14 mouse cellular contexts compared by ENCODE assay signal in genomic region chr7:67055510-67055909, GRCm38 (mm10).
DNase-seq lines count a peak whose midpoint lies in the region; ATAC-seq and TF ChIP-seq lines count a peak whose summit lies in the region.
"Had no signal": no experiment of that assay in that cellular context is flagged by ENCODE, and none has a peak within 500 bp of the region (broad histone marks: within the 10 kb centered on the region; RNA-seq: fewer than 3 reads in every experiment).

No protein-coding gene starts in this region.

- peak; percentile 81 for TF ChIP-seq EP300 in heart, postnatal 0 days (IDR thresholded peaks at IDR 0.05; ENCODE audit: low read depth)

- no peak overlapping the region for H3K9ac ChIP-seq in heart, postnatal 0 days (replicated peaks; ENCODE audit: low read depth, low read length)
- H3K9ac ChIP-seq: forebrain, postnatal 0 days; neural tube, embryonic 15.5 days; stomach, embryonic 15.5 days had no signal

- no peaks in the 10 kb centered on the region for H3K36me3 ChIP-seq in heart, postnatal 0 days (replicated peaks; ENCODE audit: control insufficient read depth, insufficient read depth, low read length)
- H3K36me3 ChIP-seq in limb, embryonic 10.5 days = no peaks in the 10 kb centered on the region
- H3K36me3 ChIP-seq: neural tube, embryonic 15.5 days; stomach, embryonic 15.5 days had no signal

- peak; percentile 91 for ATAC-seq in heart, postnatal 0 days (ENCODE audit: insufficient read depth, low read depth)
- ATAC-seq: forebrain, postnatal 0 days; midbrain, embryonic 16.5 days had no signal

- intact Hi-C loops in heart, postnatal 25 days (cut with DNase I) = no loop called here

- H3K4me1 ChIP-seq in heart, postnatal 0 days (ENCODE audit: control insufficient read depth, insufficient read depth) = peaks cover 27% of the 10 kb centered on the region
- H3K4me1 ChIP-seq in limb, embryonic 10.5 days = no peaks in the 10 kb centered on the region
- H3K4me1 ChIP-seq: neural tube, embryonic 15.5 days; stomach, embryonic 15.5 days had no signal

- 21% methylated on average over 3 of the region's 3 CpGs for WGBS in heart, postnatal 0 days
- WGBS in limb, embryonic 10.5 days = 75% methylated on average over 3 of the region's 3 CpGs

- H3K4me3 ChIP-seq in heart, postnatal 0 days (ENCODE audit: low read depth, low read length) = no peak overlapping the region
- no peak overlapping the region for H3K4me3 ChIP-seq in limb, embryonic 10.5 days
- H3K4me3 ChIP-seq: neural tube, embryonic 15.5 days; stomach, embryonic 15.5 days had no signal

- no peaks in the 10 kb centered on the region for H3K27me3 ChIP-seq in heart, postnatal 0 days (ENCODE audit: control insufficient read depth, insufficient read depth, low read length)
- H3K27me3 ChIP-seq in limb, embryonic 10.5 days (ENCODE audit: low read depth, poor library complexity, severe bottlenecking) = no peaks in the 10 kb centered on the region
- H3K27me3 ChIP-seq: neural tube, embryonic 15.5 days; stomach, embryonic 15.5 days had no signal

- no peaks in the 10 kb centered on the region for H3K9me3 ChIP-seq in heart, postnatal 0 days (replicated peaks; ENCODE audit: control insufficient read depth, low read length)
- H3K9me3 ChIP-seq in limb, embryonic 10.5 days (replicated peaks) = no peaks in the 10 kb centered on the region
- H3K9me3 ChIP-seq: neural tube, embryonic 15.5 days; stomach, embryonic 15.5 days had no signal

- no peak overlapping the region; the same call in 1 of the 2 replicates for H3K4me2 ChIP-seq in heart, postnatal 0 days (ENCODE audit: low read depth, low read length)
- H3K4me2 ChIP-seq: neural tube, embryonic 15.5 days; stomach, embryonic 15.5 days had no signal

- TF ChIP-seq CTCF in heart, postnatal 0 days (IDR thresholded peaks at IDR 0.05; ENCODE audit: low read depth) = no peak; the same call in 1 of the 2 replicates

- peak; percentile 50 for DNase-seq in heart, adult 8-10 months (ENCODE audit: low spot score)
- no peak for DNase-seq in heart, postnatal 25 days (ENCODE audit: low spot score)
- peak; percentile 22 for DNase-seq in lung, postnatal 36 days
- no peak for DNase-seq in lung, postnatal 4 days
- DNase-seq in cerebellum, adult 9-11 months = peak; percentile 98
- DNase-seq in heart, postnatal 0 days (ENCODE audit: low spot score) = peak; percentile 93
- no peak for DNase-seq in right cerebral cortex, adult 2 months (ENCODE audit: low spot score in 2 of 2)
- DNase-seq in limb, embryonic 10.5 days (ENCODE audit: low spot score) = no peak
- DNase-seq: forebrain, postnatal 0 days; kidney, adult 9 months; right cerebral cortex, postnatal 25 days had no signal

- peak overlapping the region; percentile 88 for H3K27ac ChIP-seq in heart, postnatal 0 days (ENCODE audit: low read depth)
- H3K27ac ChIP-seq in limb, embryonic 10.5 days = no peak overlapping the region
- H3K27ac ChIP-seq: neural tube, embryonic 15.5 days; stomach, embryonic 15.5 days had no signal

Comparison
In these comparisons a context has a peak if more than half of its experiments do, and no peak if none do; other contexts are left out.
1. DNase-seq: peak in heart, adult 8-10 months (single experiment), lung, postnatal 36 days (single experiment), cerebellum, adult 9-11 months (single experiment) and heart, postnatal 0 days (single experiment); none in heart, postnatal 25 days (single experiment), lung, postnatal 4 days (0 of 2), right cerebral cortex, adult 2 months (0 of 2) and limb, embryonic 10.5 days (single experiment).